Mouse (Mus musculus) spleen, postnatal 14 days (tissue): ENCODE measurements around the gene Mrpl23.

Experiments
- DNase-seq, 2 experiments: peaks; one replicate each; pipeline ENCODE4 v3.0.0; 2021 to 2022; ENCODE audit warnings: low spot score in 2 of 2

Gene Mrpl23

GRCm38 (mm10) chr7:142552591-142553416 lies 20.3 kb downstream of the Mrpl23 start:
- no peak for DNase-seq

GRCm38 (mm10) chr7:142553417-142554335 lies 21.2 kb downstream of the Mrpl23 start:
- no peak for DNase-seq

- DNase-seq = no peak
Measured at GRCm38 (mm10) chr7:142554625-142555024, 22.1 kb downstream of the Mrpl23 start.

- DNase-seq = no peak
Measured at GRCm38 (mm10) chr7:142555366-142556088, 23.0 kb downstream of the Mrpl23 start.

GRCm38 (mm10) chr7:142556089-142556476 lies 23.6 kb downstream of the Mrpl23 start:
- DNase-seq = no peak

GRCm38 (mm10) chr7:142557696-142558095 lies 25.2 kb downstream of the Mrpl23 start:
- DNase-seq = no peak

- no peak for DNase-seq
Measured at GRCm38 (mm10) chr7:142558511-142559146, 26.1 kb downstream of the Mrpl23 start.

- DNase-seq = no peak
Measured at GRCm38 (mm10) chr7:142559651-142560175, 27.2 kb downstream of the Mrpl23 start.

- DNase-seq = no peak
Measured at GRCm38 (mm10) chr7:142560942-142561855, 28.7 kb downstream of the Mrpl23 start.

GRCm38 (mm10) chr7:142561856-142562404 lies 29.4 kb downstream of the Mrpl23 start:
- DNase-seq = no peak

- no peak for DNase-seq
Measured at GRCm38 (mm10) chr7:142563168-142563567, 30.7 kb downstream of the Mrpl23 start.

GRCm38 (mm10) chr7:142564955-142565643 lies 32.6 kb downstream of the Mrpl23 start:
- DNase-seq = no peak

- no peak for DNase-seq
Measured at GRCm38 (mm10) chr7:142566512-142566911, 34.0 kb downstream of the Mrpl23 start.

- DNase-seq = no peak
Measured at GRCm38 (mm10) chr7:142568985-142569384, 36.5 kb downstream of the Mrpl23 start.

GRCm38 (mm10) chr7:142570565-142570964 lies 38.1 kb downstream of the Mrpl23 start:
- DNase-seq = no peak

- DNase-seq = no peak
Measured at GRCm38 (mm10) chr7:142571458-142572220, 39.2 kb downstream of the Mrpl23 start.

- no peak for DNase-seq
Measured at GRCm38 (mm10) chr7:142572343-142572742, 39.9 kb downstream of the Mrpl23 start.

GRCm38 (mm10) chr7:142572992-142573391 lies 40.5 kb downstream of the Mrpl23 start:
- DNase-seq = no peak
